Mouse (Mus musculus): ENCODE data around the gene Abcd3. TPM values are rescaled to one million over a fixed set of nuclear protein-coding genes. Genes with fewer than 3 reads are reported as not detected.
A peak's percentile ranks its signal among the peaks of the same experiment; 100 is the strongest.

Abcd3 gene
- total and polyA plus RNA-seq, 2 experiments: 45.5 to 397 TPM

DNA sequence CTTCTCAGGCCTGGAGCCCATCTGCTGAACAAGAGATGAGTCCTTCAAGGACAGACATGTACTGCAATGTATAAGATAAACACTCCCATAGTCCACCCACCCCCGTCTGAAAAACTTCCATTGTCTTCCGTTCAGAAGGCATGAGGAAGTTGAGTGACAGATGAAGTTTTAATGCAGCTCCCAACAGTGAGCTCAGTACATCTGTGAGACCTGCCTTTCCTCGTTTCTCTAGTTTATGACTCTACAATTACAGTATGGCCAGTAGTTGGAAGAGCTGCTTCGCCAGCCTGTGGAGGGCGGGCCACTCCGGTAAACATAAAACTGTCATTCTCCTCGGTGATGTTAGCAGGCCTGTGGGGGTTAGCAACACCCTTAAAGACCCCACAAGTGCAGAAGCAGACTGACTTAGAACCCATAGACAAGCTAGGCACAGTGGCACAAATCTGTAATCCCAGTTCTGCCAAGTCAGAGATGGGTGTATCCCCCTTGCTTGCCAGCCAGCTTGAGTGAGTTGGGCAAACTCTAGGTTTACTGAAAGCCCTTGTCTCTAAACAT, 27.3 kb upstream of the Abcd3 start:
- WGBS: 82% methylated on average over 7 of the region's 7 CpGs
- Histone ChIP-seq H3K4me3 (ENCODE audit: insufficient read depth, low read depth, low read length) (no peak overlapping the region), H3K79me2 (ENCODE audit: control insufficient read depth, insufficient read depth, low read length) (no peaks in the 10 kb centered on the region), H3K9ac (ENCODE audit: low read depth, low read length) (no peak overlapping the region), H3K36me3 (ENCODE audit: control insufficient read depth, insufficient read depth, low read length) (no peaks in the 10 kb centered on the region), H3K4me1 (ENCODE audit: control insufficient read depth, insufficient read depth, low read length) (peaks cover 9% of the 10 kb centered on the region), H3K27ac (replicated peaks; ENCODE audit: insufficient read depth, low read depth, low read length) (no peak overlapping the region), H3K27me3 (ENCODE audit: control insufficient read depth, insufficient read depth, low read length) (no peaks in the 10 kb centered on the region)
- no peak for DNase-seq (ENCODE audit: extremely low read depth, low read depth, low spot score)
- no peak for TF ChIP-seq CTCF (IDR thresholded peaks at IDR 0.05; ENCODE audit: low read depth, low read length)
- no peak for TF ChIP-seq POLR2A (IDR thresholded peaks at IDR 0.05; ENCODE audit: extremely low read depth, insufficient read depth, low read length)

DNA sequence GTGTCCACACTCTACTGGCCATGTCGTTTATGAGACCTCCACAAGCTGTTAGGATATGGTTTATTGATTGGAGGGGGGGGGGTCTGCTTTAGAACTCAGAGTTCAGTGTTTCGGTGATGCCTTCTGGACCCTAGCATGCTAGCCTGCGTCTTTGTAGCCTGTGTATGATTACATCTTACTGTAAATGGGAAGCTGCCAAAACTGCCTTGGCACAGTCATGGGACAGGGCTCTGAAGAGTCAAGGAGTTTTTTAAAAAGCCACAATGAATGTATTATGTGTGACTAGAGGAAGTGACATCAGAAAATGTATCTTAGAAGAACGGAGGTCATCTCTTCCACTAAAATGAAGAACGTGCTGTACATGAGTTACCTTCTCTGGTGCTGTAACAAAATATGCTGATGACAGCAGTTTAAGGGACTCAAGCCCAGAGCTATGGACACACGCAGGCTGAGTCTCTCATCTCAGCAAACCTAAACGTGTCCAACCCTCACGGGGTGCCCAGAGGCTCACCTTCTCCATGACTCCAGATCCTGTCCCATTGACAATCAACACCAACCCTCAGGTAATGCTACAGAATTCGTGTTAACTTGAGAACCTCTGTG, 26.4 kb upstream of the Abcd3 start:
- 70% methylated on average over 9 of the region's 9 CpGs for WGBS
- H3K4me3 ChIP-seq (ENCODE audit: insufficient read depth, low read depth, low read length): no peak overlapping the region
- no peak overlapping the region for H3K27ac ChIP-seq (replicated peaks; ENCODE audit: insufficient read depth, low read depth, low read length)
- no peak overlapping the region for H3K9ac ChIP-seq (ENCODE audit: low read depth, low read length)
- TF ChIP-seq POLR2A (IDR thresholded peaks at IDR 0.05; ENCODE audit: extremely low read depth, insufficient read depth, low read length) (no peak), CTCF (IDR thresholded peaks at IDR 0.05; ENCODE audit: low read depth, low read length) (no peak)
- no peaks in the 10 kb centered on the region for H3K27me3 ChIP-seq (ENCODE audit: control insufficient read depth, insufficient read depth, low read length)
- no peaks in the 10 kb centered on the region for H3K36me3 ChIP-seq (ENCODE audit: control insufficient read depth, insufficient read depth, low read length)
- DNase-seq (ENCODE audit: extremely low read depth, low read depth, low spot score): no peak
- peaks cover 9% of the 10 kb centered on the region for H3K4me1 ChIP-seq (ENCODE audit: control insufficient read depth, insufficient read depth, low read length)
- no peaks in the 10 kb centered on the region for H3K79me2 ChIP-seq (ENCODE audit: control insufficient read depth, insufficient read depth, low read length)

DNA sequence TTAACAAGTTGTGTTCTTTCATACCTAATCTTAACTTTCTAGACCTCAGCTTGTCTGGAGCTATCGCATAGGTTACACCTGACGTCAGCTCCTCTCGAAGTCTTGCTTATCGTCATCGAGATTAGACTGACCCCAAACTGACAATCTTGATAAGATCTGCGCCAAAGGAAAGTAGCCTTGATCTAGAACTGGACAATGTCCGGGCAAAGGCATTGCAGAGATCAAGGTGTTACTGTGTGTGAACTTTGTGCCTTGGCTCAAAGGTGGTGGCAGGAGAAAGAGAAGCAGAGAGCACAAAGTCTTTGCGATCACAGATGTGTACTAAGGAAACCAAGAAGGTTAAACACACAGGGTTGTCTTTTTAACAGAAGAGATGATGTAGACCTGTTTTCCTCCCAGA, 25.2 kb upstream of the Abcd3 start:
- no peak for TF ChIP-seq CTCF (IDR thresholded peaks at IDR 0.05; ENCODE audit: low read depth, low read length)
- no peak for TF ChIP-seq POLR2A (IDR thresholded peaks at IDR 0.05; ENCODE audit: extremely low read depth, insufficient read depth, low read length)
- Histone ChIP-seq H3K27ac (replicated peaks; ENCODE audit: insufficient read depth, low read depth, low read length) (no peak overlapping the region), H3K9ac (ENCODE audit: low read depth, low read length) (no peak overlapping the region), H3K79me2 (ENCODE audit: control insufficient read depth, insufficient read depth, low read length) (no peaks in the 10 kb centered on the region), H3K36me3 (ENCODE audit: control insufficient read depth, insufficient read depth, low read length) (no peaks in the 10 kb centered on the region), H3K4me3 (ENCODE audit: insufficient read depth, low read depth, low read length) (no peak overlapping the region), H3K27me3 (ENCODE audit: control insufficient read depth, insufficient read depth, low read length) (no peaks in the 10 kb centered on the region), H3K4me1 (ENCODE audit: control insufficient read depth, insufficient read depth, low read length) (peaks cover 9% of the 10 kb centered on the region)
- DNase-seq (ENCODE audit: extremely low read depth, low read depth, low spot score): peak; percentile 87
- WGBS: 26% methylated on average over 8 of the region's 8 CpGs

DNA sequence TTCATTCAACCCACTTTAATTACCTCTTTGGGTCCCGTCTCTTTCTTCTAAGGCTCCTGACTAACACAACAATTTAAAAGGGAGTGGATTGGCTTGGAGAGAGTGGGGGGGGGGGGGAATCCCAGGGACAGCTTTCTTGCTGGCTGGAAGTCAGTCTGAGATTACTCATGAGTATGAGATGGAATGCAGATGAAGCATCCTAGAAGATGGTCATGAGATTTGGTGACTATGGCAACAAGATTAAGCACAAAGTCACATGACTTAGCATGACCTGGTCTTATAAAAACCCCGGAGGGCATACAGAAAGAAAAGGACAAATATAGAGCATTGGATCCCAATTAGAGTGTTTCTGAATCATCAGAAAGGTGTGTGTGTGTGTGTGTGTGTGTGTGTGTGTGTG, 19.6 kb upstream of the Abcd3 start:
- WGBS: 94% methylated on average over 2 of the region's 2 CpGs

DNA sequence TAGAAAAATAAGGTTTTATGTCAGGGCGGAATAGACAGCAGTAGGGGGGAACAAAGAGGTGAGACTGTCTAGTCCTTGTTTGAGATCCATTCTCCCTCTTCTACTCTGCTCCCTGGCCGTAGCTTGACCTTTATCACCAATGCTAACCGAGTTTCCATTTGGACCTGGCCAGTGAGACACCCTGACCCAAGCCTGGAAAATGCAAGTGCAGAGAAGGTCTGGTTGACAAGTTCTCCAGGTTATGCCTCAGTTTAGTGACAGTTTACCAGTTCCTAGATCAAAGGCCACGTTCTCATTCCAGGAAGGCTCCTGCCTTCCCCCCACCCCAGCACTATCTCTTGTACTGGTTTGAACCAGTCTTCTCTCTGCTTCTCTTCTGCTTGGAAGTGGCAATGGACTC, 19.1 kb upstream of the Abcd3 start:
- Histone ChIP-seq H3K4me3 (ENCODE audit: insufficient read depth, low read depth, low read length) (no peak overlapping the region), H3K9ac (ENCODE audit: low read depth, low read length) (no peak overlapping the region), H3K4me1 (ENCODE audit: control insufficient read depth, insufficient read depth, low read length) (peaks cover 2% of the 10 kb centered on the region; the same call in 1 of the 2 replicates), H3K36me3 (ENCODE audit: control insufficient read depth, insufficient read depth, low read length) (no peaks in the 10 kb centered on the region), H3K79me2 (ENCODE audit: control insufficient read depth, insufficient read depth, low read length) (no peaks in the 10 kb centered on the region), H3K27ac (replicated peaks; ENCODE audit: insufficient read depth, low read depth, low read length) (no peak overlapping the region), H3K27me3 (ENCODE audit: control insufficient read depth, insufficient read depth, low read length) (no peaks in the 10 kb centered on the region)
- no peak for TF ChIP-seq POLR2A (IDR thresholded peaks at IDR 0.05; ENCODE audit: extremely low read depth, insufficient read depth, low read length)
- TF ChIP-seq CTCF (IDR thresholded peaks at IDR 0.05; ENCODE audit: low read depth, low read length): no peak
- no peak for DNase-seq (ENCODE audit: extremely low read depth, low read depth, low spot score)
- WGBS: 55% methylated on average over 4 of the region's 4 CpGs

More for the DNA sequence above, 19.6 kb upstream of the Abcd3 start:
- Histone ChIP-seq H3K79me2 (ENCODE audit: control insufficient read depth, insufficient read depth, low read length) (no peaks in the 10 kb centered on the region), H3K27ac (replicated peaks; ENCODE audit: insufficient read depth, low read depth, low read length) (no peak overlapping the region), H3K27me3 (ENCODE audit: control insufficient read depth, insufficient read depth, low read length) (no peaks in the 10 kb centered on the region), H3K4me1 (ENCODE audit: control insufficient read depth, insufficient read depth, low read length) (peaks cover 2% of the 10 kb centered on the region; the same call in 1 of the 2 replicates), H3K9ac (ENCODE audit: low read depth, low read length) (no peak overlapping the region), H3K36me3 (ENCODE audit: control insufficient read depth, insufficient read depth, low read length) (no peaks in the 10 kb centered on the region), H3K4me3 (ENCODE audit: insufficient read depth, low read depth, low read length) (no peak overlapping the region)
- TF ChIP-seq CTCF (IDR thresholded peaks at IDR 0.05; ENCODE audit: low read depth, low read length): no peak
- TF ChIP-seq POLR2A (IDR thresholded peaks at IDR 0.05; ENCODE audit: extremely low read depth, insufficient read depth, low read length): no peak
- DNase-seq (ENCODE audit: extremely low read depth, low read depth, low spot score): no peak

DNA sequence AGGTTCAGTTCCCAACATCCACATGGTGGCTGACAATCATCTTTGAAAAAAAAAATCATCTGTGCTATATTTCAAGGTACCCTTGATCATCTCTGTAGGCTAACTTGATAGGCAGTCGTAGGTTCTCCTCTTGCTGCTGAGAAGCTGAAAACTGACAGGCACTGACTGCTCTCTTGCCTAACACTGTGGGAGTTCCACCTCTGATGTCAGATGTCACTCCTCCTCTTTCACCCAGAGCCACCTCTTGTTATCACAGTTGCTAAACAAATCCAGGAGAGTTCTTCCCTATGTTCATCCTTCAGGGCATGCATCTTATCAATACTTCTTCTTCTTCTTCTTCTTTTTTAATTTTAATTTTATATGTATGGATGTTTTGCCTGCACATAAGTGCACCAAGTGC, 10.0 kb upstream of the Abcd3 start:
- H3K36me3 ChIP-seq (ENCODE audit: control insufficient read depth, insufficient read depth, low read length): no peaks in the 10 kb centered on the region
- 21% methylated on average over 1 of the region's 1 CpGs for WGBS
- no peaks in the 10 kb centered on the region for H3K27me3 ChIP-seq (ENCODE audit: control insufficient read depth, insufficient read depth, low read length)
- H3K27ac ChIP-seq (replicated peaks; ENCODE audit: insufficient read depth, low read depth, low read length): no peak overlapping the region
- TF ChIP-seq POLR2A (IDR thresholded peaks at IDR 0.05; ENCODE audit: extremely low read depth, insufficient read depth, low read length) (no peak), CTCF (IDR thresholded peaks at IDR 0.05; ENCODE audit: low read depth, low read length) (no peak)
- H3K4me3 ChIP-seq (ENCODE audit: insufficient read depth, low read depth, low read length): no peak overlapping the region
- DNase-seq (ENCODE audit: extremely low read depth, low read depth, low spot score): peak; percentile 80
- peaks cover 10% of the 10 kb centered on the region for H3K4me1 ChIP-seq (ENCODE audit: control insufficient read depth, insufficient read depth, low read length)
- H3K9ac ChIP-seq (ENCODE audit: low read depth, low read length): no peak overlapping the region
- H3K79me2 ChIP-seq (ENCODE audit: control insufficient read depth, insufficient read depth, low read length): no peaks in the 10 kb centered on the region
